Mouse (Mus musculus) gastrocnemius, postnatal 36 days (tissue): ENCODE measurements around the gene Fancm. TPM values are rescaled to one million over a fixed set of nuclear protein-coding genes. Genes with fewer than 3 reads are reported as not detected.

Experiments
- DNase-seq, 2 experiments: peaks; one replicate each; pipeline ENCODE4 v3.0.0; 2022
- intact Hi-C: fragments of 180-260 bp; cut with DNase I; formaldehyde crosslinking; loops from one replicate; pipeline ENCODE4 v1.15.1; 2025
- long read RNA-seq, 2 experiments: library from polyadenylated mRNA; stranded (forward); transcript quantifications; one replicate each; pipeline ENCODE4 v2.0.0; 2021
- total RNA-seq, 2 experiments: library from RNA; stranded (reverse); gene quantifications; 2 replicates each; pipeline ENCODE4 v1.2.3; 2021

The Fancm gene
- 1 to 10 TPM in 1 of 2 experiments, under 1 TPM in 1; 0.99 to 3.0 TPM for total RNA-seq
- long read RNA-seq, experiment 1 = 0 reads
- long read RNA-seq, experiment 2 = 0 reads

DNA sequence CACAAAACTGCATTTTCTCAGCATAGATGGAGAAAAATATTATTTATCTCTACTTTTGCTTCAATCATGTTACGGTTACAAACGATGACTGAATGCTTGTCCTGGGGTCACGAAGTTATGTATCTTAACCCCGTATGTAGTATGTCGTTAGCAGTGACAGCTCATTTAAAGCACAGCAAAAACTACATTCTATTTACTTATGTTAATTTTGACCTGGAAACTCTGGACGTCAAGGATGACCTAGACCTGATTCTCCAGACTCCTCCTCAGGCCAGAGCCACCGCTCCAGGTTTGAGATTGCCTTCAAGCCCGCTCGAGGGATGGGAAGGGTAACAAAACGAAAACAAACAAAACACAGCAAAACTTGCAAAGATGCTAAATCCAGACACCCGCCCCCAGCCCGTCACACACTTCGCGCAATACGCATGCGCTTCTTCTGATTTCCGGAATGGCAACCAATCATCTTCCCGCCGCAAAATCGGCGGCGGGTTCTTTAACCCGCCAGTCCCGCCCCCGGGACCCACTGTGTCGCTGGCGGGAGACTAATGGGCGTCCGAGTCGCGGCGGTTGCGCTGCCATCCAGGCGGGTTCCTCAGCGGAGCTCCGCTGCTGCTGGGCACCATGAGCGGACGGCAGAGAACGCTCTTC, at the start of gene Fancm:
Gene Fancm, plus strand, starts transcription at position 519 of the 648 bp plus-strand sequence.
- DNase-seq = peak; percentile 81 to 87
- intact Hi-C loops = no loop called here

DNA sequence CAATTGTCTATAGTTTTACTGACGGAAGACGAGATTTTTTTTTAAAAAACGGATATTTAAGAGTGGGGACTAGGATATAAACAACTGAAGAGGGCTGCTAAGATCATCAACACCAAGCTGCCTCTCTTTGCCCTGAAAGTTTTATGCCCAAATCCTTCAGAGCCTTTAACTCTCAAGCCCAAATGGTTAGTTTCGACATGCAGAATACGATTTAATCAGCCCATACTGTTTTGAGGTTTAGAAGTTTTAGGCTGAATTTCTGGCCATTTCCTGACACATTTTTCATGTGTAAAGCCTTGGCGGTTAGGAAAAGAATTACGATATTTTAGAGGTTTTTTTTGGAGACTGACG, 39.6 kb upstream of the Fancm start:
- intact Hi-C loops = no loop called here

DNA sequence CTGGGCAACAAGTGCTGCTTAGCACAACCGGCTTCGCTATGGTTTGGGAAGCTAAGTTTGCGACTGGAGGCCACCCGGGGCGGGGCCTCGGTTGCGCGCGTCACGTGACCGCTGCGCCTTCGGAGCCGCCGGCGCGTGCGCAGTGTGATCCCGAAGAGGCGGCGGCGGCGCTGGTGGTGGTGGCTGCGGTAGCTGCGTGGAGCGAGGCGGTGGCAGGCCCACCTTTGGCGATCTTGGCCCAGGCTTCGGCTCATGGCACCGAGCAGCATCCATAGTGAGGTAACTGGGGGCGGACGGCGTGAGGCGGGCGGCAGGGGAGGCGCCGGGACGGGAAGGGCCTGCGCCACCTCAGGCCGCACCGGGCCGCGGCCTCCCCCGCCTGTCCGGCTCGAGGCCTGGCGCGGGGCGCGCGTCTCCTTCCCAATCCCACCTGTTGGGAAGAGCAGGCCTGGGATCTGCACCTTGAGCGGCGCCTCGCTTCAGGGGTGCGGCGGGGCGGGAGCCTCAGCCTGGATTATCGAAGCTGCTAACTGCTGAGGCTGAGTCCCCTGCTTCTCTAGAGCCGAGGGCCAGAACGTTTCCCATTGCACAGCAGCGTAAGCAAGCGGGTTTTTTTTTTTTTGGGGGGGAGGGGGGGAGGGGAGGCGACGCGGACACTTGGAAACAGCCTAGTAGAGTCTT, 39.1 kb upstream of the Fancm start, which contains the start of gene Prpf39:
Gene Prpf39, plus strand, starts transcription at position 144 of the 681 bp plus-strand sequence.
- DNase-seq = peak; percentile 87 to 90
- intact Hi-C loops = no loop called here

More for the DNA sequence above, 39.6 kb upstream of the Fancm start:
- no peak for DNase-seq

DNA sequence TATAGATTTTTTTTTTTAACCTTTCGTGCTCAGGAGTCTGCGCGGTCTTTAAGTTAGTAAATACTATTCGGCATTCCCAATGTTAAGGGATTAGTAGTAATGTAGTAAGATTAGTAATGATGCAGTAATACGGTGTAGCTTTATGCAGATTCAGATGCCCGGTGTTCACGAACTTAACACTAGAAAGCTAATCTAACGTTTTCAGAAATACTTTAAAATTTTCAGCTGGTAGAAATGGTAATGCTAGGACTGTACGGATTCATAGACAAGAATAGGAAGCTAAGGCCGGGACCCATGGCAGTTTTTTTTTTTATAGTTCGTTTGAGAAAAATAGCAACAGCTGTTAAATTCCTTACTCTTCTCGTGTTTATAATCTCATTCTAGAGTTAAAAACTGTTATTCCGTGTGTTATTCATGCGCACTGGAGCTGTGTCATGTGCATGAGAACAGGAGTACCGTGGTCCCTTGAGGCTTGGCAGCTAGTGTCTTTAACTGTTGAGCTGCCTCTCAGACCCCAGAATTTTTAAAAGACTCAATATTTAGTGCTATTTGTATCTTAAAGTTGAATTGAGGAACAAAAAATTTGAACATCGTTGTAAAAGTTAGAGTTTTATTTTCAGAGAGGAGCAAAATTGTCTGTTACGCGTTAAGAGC, 38.4 kb upstream of the Fancm start:
- no peak for DNase-seq
- intact Hi-C loops = no loop called here

DNA sequence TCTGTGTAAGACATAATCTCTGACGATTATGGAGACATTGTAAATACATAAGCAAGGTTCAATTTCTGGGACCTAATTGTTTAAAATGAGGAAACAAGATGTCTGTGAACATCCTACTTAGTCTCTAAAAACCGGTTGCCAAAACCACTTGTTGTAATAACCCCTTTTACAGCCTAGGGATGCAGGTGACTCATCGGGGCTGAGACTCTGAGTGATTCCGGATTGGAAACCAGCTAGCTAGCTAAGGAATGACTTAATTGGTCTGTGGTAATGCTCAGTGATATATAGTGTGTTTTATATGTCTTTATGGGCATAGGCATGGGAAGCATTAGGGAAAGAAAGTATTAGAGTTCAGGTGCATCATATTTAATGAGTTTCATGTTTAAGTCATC, 37.9 kb upstream of the Fancm start:
- DNase-seq = no peak
- intact Hi-C loops = no loop called here

DNA sequence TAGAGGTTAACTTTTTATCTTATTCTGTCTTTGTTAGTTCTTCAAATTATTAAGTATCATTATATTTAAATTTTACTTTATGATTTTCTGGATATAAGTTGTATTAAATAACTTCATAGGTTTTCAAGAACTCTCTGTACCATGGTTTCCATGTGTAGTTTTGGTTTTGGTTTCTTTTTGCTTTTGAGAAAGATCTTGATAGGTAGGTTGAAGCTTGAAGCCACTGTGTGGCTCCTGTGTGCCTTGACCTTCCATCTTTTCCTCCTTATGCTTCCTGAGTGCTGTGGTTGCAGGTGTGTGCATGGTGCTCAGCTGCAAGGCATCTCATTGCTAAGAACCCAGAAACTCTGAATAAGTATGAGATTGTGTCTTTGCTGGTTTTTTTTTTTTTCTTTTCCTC, 26.6 kb upstream of the Fancm start:
- intact Hi-C loops = no loop called here

DNA sequence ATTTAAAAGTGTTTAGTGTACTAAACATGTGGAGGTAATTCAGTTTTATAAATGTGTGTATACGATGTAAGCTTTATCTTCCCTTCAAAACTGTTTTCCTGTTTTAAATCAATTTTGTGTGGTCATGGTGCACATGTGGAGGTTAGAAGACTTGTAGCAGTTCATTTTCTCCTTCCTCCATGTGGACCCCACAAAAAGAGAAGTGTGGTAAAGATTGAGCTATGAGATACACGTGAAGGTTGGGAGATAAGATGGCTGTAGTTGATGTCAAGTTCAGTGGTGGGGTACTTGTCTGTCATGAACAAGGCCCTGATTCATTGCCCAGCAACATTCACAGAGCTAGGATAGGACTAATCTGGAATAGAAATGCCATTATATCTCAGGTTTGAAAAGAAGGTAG, 17.2 kb upstream of the Fancm start:
- intact Hi-C loops = no loop called here
- DNase-seq = no peak

More for the DNA sequence above, 26.6 kb upstream of the Fancm start:
- DNase-seq = no peak

DNA sequence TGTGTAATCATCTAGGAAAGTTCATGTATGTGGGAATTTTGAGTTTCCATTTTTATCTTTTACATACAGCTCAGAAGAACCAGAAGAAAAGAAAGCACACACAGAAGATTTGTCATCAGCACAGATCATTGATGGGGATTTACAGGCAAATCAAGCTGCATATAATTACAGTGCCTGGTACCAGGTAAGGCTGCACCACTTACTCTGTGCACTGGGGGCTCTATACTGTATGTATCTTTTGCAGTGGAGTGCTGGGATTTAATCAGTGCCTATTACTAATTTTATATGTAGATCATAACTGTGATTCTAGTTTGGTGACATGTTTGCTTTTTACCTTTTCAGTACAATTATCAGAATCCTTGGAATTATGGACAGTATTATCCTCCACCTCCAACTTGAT, 14.3 kb upstream of the Fancm start:
- DNase-seq = no peak
- intact Hi-C loops = no loop called here

DNA sequence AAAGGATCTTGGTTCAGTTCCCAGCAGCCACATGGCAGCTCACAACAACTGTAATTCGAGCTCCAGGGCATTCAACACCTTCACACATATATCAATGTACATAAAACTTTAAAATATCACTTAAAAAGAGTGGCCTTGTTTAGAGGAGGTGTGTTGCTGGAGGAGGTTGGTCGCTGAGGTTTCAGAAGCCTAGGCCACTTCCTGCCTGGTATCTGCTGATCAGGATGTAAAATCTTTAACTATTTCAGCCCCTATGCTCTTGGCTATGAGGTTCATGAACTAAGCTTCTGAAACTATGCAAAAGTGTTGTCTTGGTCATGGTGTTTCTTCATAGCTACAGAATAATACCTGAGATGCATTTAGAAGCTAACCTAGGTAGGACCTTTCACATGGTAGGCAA, 10.2 kb upstream of the Fancm start:
- intact Hi-C loops = no loop called here
- no peak for DNase-seq

DNA sequence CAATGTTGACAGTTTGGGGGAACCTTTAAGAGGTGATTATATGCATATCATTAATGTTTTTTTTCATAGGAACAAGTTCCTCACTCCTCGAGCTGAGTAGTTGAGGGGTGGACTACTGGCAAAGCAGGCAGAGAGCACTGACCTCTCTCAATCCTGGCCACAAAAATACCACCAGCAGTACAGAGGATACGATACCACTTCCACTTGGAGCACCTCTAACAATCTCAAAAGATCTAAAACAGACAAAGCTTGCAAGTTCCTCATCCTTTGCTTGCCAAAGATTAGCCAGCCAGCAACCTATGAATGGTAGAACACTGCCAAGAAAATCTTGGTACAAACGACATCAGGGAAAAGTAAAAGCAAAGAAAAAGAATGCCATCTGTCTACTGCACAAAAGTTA, 9.2 kb upstream of the Fancm start:
- intact Hi-C loops = no loop called here
- no peak for DNase-seq

DNA sequence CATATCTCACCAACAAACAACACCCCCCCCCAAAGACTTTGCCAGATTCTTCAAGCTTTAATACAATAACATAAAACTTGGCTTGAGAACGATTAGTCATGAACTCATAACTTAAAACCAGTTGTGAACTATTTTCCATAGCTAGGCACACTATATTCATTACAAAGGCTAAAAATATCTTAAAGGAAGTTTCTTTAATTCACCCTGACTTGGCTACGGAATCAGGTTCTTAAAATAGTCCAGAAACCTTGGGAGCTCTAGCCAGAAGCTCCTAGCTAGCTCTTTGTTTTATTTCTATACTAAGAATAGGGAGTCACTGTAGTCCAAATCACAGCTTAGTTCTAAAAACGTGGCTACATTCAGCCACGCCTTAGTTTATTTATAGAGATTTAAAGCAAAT, 7.0 kb upstream of the Fancm start:
- intact Hi-C loops = no loop called here
- no peak for DNase-seq

DNA sequence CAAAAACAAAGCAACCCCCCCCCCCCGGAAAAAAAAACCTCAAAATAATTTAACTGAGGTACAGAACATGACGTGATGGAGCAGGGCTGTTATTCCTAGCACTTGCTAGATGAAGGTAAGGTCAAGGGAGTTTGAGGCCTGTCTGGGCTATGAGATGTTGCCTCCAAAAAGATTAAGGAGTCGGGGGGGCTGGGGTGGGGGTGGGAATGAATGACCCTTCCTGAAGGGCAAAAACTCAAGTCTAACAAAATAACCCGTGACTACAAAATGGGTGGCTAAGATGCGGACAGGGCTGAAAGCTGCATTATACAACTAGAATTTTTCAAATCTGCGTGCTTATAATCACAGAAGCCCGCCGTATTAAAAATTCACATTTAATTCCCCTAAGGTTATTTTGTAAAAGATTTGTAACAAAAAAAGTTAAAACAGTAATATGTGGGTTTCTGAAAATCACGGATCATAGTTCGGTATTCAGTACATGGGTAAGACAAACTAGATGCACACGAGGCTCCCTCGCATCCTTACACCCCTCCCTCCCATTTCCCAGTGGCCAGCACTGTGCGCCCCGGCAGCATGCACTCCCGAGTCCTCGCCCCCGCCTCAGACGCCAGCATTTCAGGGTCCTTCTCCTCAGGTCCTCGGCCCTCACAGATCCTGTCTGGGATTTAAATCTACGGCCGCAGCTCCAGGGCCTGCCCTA, 2.3 kb upstream of the Fancm start:
- intact Hi-C loops = loop anchor here (5.0 kb wide), 1 partner anchor 106 kb away; the partner anchor contains the start of genes Klhl28 and Togaram1

DNA sequence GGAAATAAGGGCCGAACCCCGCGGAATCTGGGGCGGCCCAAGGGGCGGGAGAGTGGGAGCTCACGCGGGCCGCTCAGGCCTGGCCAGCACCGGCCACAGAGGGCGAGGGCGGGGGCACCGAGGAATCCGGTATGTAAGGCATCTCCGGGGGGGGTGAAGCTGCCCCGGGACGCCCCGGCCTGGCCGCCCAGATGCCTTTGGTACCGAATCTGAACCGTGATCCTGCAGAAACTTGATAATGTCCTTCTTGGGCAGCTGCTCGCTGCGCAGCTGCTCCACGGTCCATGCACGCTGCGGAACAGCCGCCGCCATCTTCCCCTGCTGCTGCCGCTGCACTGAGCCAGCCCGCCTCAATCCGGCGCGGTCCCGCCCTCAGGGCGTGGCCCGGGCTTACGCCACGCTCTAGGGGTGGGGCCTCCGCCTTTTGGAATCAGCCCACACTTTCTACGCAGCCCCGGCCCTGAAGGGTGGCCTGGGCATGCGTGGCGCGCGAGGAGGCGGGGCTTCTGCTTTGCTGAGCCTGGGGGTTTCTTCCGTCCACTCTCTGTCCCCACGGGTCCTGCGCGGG, 1.7 kb upstream of the Fancm start, which contains the start of gene Fkbp3:
Gene Fkbp3, minus strand, starts transcription at position 397 of the 568 bp plus-strand sequence.
- intact Hi-C loops = loop anchor here (5.0 kb wide), 1 partner anchor 106 kb away; the partner anchor contains the start of genes Klhl28 and Togaram1
- DNase-seq = peak; percentile 96 to 97

More for the DNA sequence above, 2.3 kb upstream of the Fancm start:
- no peak for DNase-seq

DNA sequence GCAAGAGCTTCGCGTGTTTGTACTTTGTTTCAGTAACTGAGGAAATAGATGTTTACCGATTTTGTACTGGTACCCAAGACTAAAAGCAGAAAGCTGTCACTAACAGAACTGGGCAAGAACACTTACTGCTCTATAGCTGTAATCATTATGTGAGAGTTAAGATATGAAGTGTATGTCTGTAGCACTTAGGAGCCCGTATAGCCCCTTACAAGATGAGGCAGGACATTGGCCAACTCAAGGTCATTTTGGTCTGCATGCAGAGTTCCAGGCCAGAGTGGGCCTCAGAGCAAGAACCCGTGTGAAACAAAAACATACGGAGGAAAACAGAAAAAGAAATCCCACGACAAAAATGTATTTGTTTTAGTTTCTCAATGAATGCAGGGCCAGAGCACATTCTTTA, 752 bp upstream of the Fancm start:
- no peak for DNase-seq
- intact Hi-C loops = loop anchor here (5.0 kb wide), 1 partner anchor 107 kb away; the partner anchor contains the start of genes Klhl28 and Togaram1

DNA sequence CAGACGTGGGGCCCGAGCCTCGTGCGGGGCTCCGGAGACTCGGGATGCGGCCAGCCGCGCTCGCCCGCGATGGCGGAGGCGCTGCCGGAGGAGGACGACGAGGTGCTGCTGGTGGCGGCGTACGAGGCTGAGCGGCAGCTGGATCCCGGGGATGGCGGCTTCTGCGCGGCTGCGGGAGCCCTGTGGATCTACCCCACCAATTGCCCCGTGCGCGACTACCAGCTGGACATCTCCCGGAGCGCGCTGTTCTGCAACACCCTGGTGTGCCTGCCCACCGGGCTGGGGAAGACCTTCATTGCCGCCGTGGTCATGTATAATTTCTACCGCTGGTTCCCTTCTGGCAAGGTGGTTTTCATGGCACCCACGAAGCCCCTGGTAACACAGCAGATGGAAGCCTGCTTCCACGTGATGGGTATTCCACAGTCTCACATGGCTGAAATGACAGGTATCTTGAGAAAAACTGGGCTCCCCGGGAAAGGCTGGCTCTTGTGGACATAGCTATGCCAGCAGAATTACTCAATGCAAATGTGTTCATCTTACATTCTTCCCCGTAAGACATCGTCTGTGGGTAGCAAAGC, 419 bp downstream of the Fancm start:
- DNase-seq = peak in 1 of 2 experiments; percentile 5
- intact Hi-C loops = no loop called here

DNA sequence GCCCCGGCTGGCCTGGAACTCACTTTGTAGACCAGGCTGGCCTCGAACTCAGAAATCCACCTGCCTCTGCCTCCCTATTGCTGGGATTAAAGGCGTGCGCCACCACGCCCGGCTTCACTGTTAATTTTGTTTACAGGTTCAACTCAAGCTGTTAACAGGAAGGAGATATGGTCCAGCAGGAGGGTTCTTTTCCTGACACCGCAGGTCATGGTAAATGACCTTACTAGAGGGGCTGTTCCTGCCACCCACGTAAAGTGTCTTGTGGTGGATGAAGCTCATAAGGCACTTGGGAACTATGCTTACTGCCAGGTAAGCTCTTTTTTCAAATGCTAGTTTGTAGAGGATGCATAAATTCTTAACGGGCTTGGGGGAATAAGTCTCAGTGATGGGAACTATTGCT, 1.5 kb downstream of the Fancm start:
- intact Hi-C loops = no loop called here
- DNase-seq = no peak

DNA sequence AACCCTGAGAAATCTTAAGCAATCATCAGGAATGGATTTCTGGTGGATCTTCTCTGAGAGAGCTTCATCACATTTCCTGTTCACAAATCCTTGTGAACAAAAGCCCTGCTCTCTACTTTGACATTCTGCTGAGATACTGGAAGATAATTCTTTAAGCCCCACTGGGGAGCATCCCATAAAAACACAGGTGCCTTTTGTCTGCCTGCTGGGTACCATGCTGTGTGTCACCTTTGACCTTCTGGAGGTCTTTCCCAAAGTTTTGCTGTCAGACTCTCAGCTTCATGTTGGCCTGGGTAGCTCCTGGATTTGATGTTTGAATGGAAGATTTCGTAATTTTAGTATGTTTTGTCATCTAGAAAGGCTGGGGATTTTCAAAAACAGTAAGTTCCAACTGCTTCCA, 33.3 kb downstream of the Fancm start:
- DNase-seq = no peak
- intact Hi-C loops = no loop called here

DNA sequence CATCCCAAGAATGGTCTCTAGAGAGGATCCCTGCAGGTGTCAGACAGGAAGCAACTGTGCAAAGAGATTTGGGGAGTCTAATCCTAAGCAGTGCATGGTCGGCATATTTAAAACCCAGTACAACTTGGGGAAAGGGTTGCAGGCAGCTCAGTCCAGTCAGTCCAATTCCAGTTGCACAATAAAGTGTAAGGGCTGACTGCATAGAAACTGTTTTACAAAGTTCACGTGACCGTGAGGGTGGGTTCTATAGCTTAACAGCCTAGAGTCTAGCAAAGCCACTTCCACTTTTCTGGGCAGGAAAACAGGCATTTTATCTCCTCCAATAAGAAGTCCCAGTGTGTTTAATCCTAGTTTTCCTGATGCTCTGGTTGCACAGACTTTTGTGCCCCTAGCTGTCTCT, 36.1 kb downstream of the Fancm start:
- intact Hi-C loops = no loop called here
- no peak for DNase-seq

DNA sequence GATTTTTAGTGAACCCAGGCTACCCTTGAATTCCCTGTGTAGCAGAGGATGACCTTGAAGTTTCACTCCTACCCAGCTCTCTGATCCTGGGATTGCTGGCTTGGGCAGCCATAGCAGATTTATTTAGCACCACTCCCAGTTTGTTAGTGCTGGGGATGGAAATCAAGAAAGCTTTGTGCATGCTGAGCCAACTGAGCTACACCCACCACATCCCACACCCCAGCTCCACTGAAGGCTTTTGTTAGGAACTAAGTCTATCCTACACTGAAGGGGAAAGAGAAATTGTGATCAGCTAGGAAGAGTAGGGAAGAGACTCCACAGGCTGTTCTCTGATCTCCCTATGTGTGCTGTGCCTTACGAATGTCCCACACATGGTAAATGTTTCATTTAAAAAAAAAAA, 37.4 kb downstream of the Fancm start:
- intact Hi-C loops = no loop called here
- no peak for DNase-seq

DNA sequence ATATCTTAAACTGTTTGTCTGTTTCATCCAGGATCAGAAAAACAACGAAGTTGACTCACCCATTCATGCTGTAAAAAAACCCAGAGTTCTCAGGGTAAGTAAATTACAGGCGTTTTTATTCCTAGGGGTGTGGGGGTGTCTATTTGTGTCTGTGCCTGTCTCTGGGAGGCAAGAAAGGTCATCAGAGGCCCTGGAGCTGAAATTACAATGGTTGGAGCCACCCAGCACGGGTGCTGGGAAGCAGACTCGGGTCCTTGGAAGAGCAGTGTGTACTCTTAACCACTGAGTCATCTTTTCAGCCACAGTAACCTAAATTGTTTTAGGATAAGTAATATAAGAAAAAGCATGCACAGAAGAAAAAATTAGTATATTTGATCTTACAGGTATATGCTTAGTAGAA, 38.5 kb downstream of the Fancm start:
- DNase-seq = no peak
- intact Hi-C loops = no loop called here
